Mouse (Mus musculus): ENCODE data around the gene Runx3. TPM values are rescaled to one million over a fixed set of nuclear protein-coding genes. Genes with fewer than 3 reads are reported as not detected.

Runx3 gene
- 2.5 TPM for polyA plus RNA-seq (2014; fragmentation: Illumina TruSeq; extraction: RNeasy Lipid Tissue Mini Kit (QIAGEN cat#74804); ENCODE audit: low read depth, low replicate concordance)

DNA sequence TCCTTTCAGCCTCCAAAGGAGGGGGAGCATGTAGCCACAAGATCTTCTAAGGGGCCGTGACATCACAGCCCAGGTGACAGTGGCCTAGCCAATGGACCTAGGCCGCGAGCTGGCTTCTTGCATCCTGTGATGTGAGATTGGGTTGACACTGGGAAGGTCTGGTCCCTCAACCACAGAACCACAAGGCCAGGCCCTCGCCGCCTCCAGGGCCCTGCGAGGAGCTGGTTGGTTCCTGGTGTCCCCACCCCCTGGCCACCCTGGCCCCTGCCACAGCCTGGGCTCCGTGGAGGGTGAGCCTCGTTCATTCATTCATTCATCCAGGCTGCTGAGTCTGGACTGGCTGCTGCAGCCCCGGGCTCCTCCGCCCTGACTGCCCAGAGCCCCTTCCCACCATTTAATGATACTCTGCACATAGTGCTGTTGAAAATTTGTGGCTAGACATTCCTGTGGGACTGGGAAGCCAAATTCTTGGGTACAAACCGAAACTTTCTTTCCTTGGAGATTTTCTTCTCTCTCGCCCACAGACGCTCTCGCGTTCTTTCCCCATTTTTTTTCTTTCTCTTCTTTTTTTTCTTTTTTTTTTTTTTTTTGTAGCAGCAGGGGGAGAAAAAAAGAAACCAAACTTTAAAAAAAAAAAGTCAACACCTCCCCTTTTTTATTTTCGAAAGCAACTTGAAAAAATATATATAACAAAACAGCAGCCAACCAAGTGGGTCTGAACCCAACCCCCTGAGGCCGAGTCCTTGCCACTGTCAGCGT, at the start of gene Runx3:
Gene Runx3 (plus strand): TSS at position 311 of the 759 bp plus-strand sequence.

Other genes with a start within 250 kb of the Runx3 start
- gene Tmem50a, start 205.6 kb upstream of the Runx3 start, polyA plus RNA-seq (2014; fragmentation: Illumina TruSeq; extraction: RNeasy Lipid Tissue Mini Kit (QIAGEN cat#74804); ENCODE audit: low read depth, low replicate concordance) = 8.2 TPM
- gene Rsrp1, start 197.1 kb upstream of the Runx3 start, polyA plus RNA-seq (2014; fragmentation: Illumina TruSeq; extraction: RNeasy Lipid Tissue Mini Kit (QIAGEN cat#74804); ENCODE audit: low read depth, low replicate concordance) = 300 TPM
- gene Syf2, start 189.8 kb upstream of the Runx3 start, polyA plus RNA-seq (2014; fragmentation: Illumina TruSeq; extraction: RNeasy Lipid Tissue Mini Kit (QIAGEN cat#74804); ENCODE audit: low read depth, low replicate concordance) = 40.6 TPM
- gene Clic4, start 152.2 kb downstream of the Runx3 start, polyA plus RNA-seq (2014; fragmentation: Illumina TruSeq; extraction: RNeasy Lipid Tissue Mini Kit (QIAGEN cat#74804); ENCODE audit: low read depth, low replicate concordance) = 36.1 TPM
- gene Srrm1, start 232.7 kb downstream of the Runx3 start, polyA plus RNA-seq (2014; fragmentation: Illumina TruSeq; extraction: RNeasy Lipid Tissue Mini Kit (QIAGEN cat#74804); ENCODE audit: low read depth, low replicate concordance) = 172 TPM